Mouse (Mus musculus) heart, adult 2 months (tissue): Measurements from ENCODE around the gene Hoxd8. TPM values are rescaled to one million over a fixed set of nuclear protein-coding genes. Genes with fewer than 3 reads are reported as not detected.

Experiments used
- DNase-seq, 2 experiments: peaks; one replicate each; pipeline ENCODE4 v3.0.0; 2021
- H3K27ac ChIP-seq: fragments of 200-600 bp; 2 replicates; pipeline ENCODE4 v1.8.1; 2022
- H3K27me3 ChIP-seq: fragments of 200-500 bp; 2 replicates; pipeline ENCODE4 v1.6.1; 2012; ENCODE audit warnings: mild to moderate bottlenecking, low read length, inconsistent platforms, mixed read lengths; ENCODE audit not compliant: control insufficient read depth, insufficient read depth
- H3K36me3 ChIP-seq: fragments of 200-500 bp; 2 replicates; pipeline ENCODE4 v1.6.1; 2012; ENCODE audit warnings: low read length, inconsistent platforms; ENCODE audit not compliant: control insufficient read depth, insufficient read depth
- H3K4me1 ChIP-seq: fragments of 200-500 bp; 2 replicates; pipeline ENCODE4 v1.6.1; 2011; ENCODE audit warnings: low read length; ENCODE audit not compliant: control insufficient read depth, insufficient read depth
- H3K4me3 ChIP-seq: fragments of 200-600 bp; 2 replicates; pipeline ENCODE4 v1.8.1; 2022
- H3K79me2 ChIP-seq: fragments of 200-500 bp; replicated peaks from 2 replicates; pipeline ENCODE4 v1.6.1; 2012; ENCODE audit warnings: mild to moderate bottlenecking, inconsistent platforms, low read length, moderate library complexity, mixed read lengths; ENCODE audit not compliant: control insufficient read depth, insufficient read depth
- H3K9ac ChIP-seq: fragments of 200-500 bp; 2 replicates; pipeline ENCODE4 v1.6.1; 2012; ENCODE audit warnings: low read depth, mild to moderate bottlenecking, control low read depth, inconsistent platforms, low read length, mixed read lengths
- CTCF ChIP-seq: fragments of 200-600 bp; IDR thresholded peaks from 2 replicates; pipeline ENCODE4 v1.8.1; 2022; ENCODE audit warnings: antibody characterized with exemption, mild to moderate bottlenecking, moderate library complexity
- EP300 ChIP-seq: fragments of 200-500 bp; IDR thresholded peaks from 2 replicates; pipeline ENCODE4 v1.6.1; 2011; ENCODE audit warnings: low read depth, low read length, control low read depth; ENCODE audit not compliant: insufficient read depth
- POLR2A ChIP-seq: fragments of 200-500 bp; IDR thresholded peaks from 2 replicates; pipeline ENCODE4 v1.6.1; 2011; ENCODE audit warnings: mild to moderate bottlenecking, low read depth, low read length, control low read depth; ENCODE audit not compliant: insufficient read depth
- WGBS: fragments of 180-500 bp; shearing (Covaris S2); methylation state at CpG from one replicate; pipeline ENCODE4 v1.1.7; 2018; 5-methylcytosine and 5-hydroxymethylcytosine counted together
- intact Hi-C: fragments of 180-260 bp; cut with DNase I; formaldehyde crosslinking; loops from one replicate; pipeline ENCODE4 v1.15.1; 2025
- polyA plus RNA-seq: library from polyadenylated mRNA; depleted of rRNA; stranded (reverse); fragments of >200 nt; gene quantifications from 2 replicates; pipeline ENCODE4 v1.2.3, GENCODE M21; 2012
- total RNA-seq, 2 experiments: library from RNA; stranded (reverse); gene quantifications; 2 replicates each; pipeline ENCODE4 v1.2.3; 2021

Hoxd8 gene
- total and polyA plus RNA-seq, 3 experiments = 0.59 to 1.0 (median 0.61) TPM

- peak in 1 of 2 experiments; percentile 53 for DNase-seq
- H3K36me3 ChIP-seq = no peaks in the 10 kb centered on the region
- no peaks in the 10 kb centered on the region for H3K4me1 ChIP-seq
- H3K79me2 ChIP-seq = no peaks in the 10 kb centered on the region
- H3K27ac ChIP-seq = no peak overlapping the region
- 1% methylated on average over 71 of the region's 74 CpGs for WGBS
- TF ChIP-seq CTCF (no peak), POLR2A (no peak), EP300 (no peak)
- H3K4me3 ChIP-seq = peak overlapping the region; percentile 36
- intact Hi-C loops = no loop called here
- peaks cover 24% of the 10 kb centered on the region for H3K27me3 ChIP-seq
- H3K9ac ChIP-seq = no peak overlapping the region
These were observed 35.8 kb upstream of the Hoxd8 start for GRCm38 (mm10) chr2:74668370-74669229.

GRCm38 (mm10) chr2:74669230-74669578, 35.2 kb upstream of the Hoxd8 start:
- TF ChIP-seq EP300 = no peak
- TF ChIP-seq CTCF = no peak
- no peak for TF ChIP-seq POLR2A
- no peak for DNase-seq
- H3K4me3 ChIP-seq = no peak overlapping the region
- H3K79me2 ChIP-seq = no peaks in the 10 kb centered on the region
- no peak overlapping the region for H3K9ac ChIP-seq
- peaks cover 26% of the 10 kb centered on the region for H3K27me3 ChIP-seq
- intact Hi-C loops = no loop called here
- WGBS = 5% methylated on average over 3 of the region's 3 CpGs
- H3K36me3 ChIP-seq = no peaks in the 10 kb centered on the region
- no peaks in the 10 kb centered on the region for H3K4me1 ChIP-seq
- H3K27ac ChIP-seq = no peak overlapping the region

GRCm38 (mm10) chr2:74669650-74670235, 34.7 kb upstream of the Hoxd8 start:
- Histone ChIP-seq H3K4me1 (no peaks in the 10 kb centered on the region), H3K36me3 (no peaks in the 10 kb centered on the region), H3K4me3 (no peak overlapping the region), H3K27me3 (peaks cover 26% of the 10 kb centered on the region), H3K9ac (no peak overlapping the region), H3K79me2 (no peaks in the 10 kb centered on the region), H3K27ac (no peak overlapping the region)
- TF ChIP-seq EP300 (no peak), CTCF (no peak), POLR2A (no peak)
- WGBS = 6% methylated on average over 14 of the region's 14 CpGs
- intact Hi-C loops = loop anchor here (5.0 kb wide), 1 partner anchor 1087 kb away; the partner anchor contains the start of gene Chrna1
- DNase-seq = no peak

GRCm38 (mm10) chr2:74670632-74671188, 33.7 kb upstream of the Hoxd8 start:
- Histone ChIP-seq H3K27me3 (peaks cover 34% of the 10 kb centered on the region), H3K79me2 (no peaks in the 10 kb centered on the region), H3K4me1 (no peaks in the 10 kb centered on the region), H3K4me3 (no peak overlapping the region), H3K27ac (no peak overlapping the region), H3K9ac (no peak overlapping the region), H3K36me3 (no peaks in the 10 kb centered on the region)
- WGBS = 11% methylated on average over 3 of the region's 3 CpGs
- no peak for TF ChIP-seq CTCF
- no peak for TF ChIP-seq EP300
- no peak for TF ChIP-seq POLR2A
- intact Hi-C loops = loop anchor here (5.0 kb wide), 1 partner anchor 1088 kb away; the partner anchor contains the start of gene Chrna1
- no peak for DNase-seq

GRCm38 (mm10) chr2:74671847-74672246, 32.6 kb upstream of the Hoxd8 start:
- no peak overlapping the region for H3K9ac ChIP-seq
- no peak overlapping the region for H3K4me3 ChIP-seq
- H3K27me3 ChIP-seq = peaks cover 33% of the 10 kb centered on the region
- TF ChIP-seq POLR2A (no peak), CTCF (no peak), EP300 (no peak)
- no peak for DNase-seq
- WGBS = 54% methylated on average over 5 of the region's 5 CpGs
- no peaks in the 10 kb centered on the region for H3K36me3 ChIP-seq
- no peak overlapping the region for H3K27ac ChIP-seq
- intact Hi-C loops = loop anchor here (2.0 to 5.0 kb wide), 2 partner anchors 707 to 1090 kb away; partner anchors contain the start of gene Chrna1
- no peaks in the 10 kb centered on the region for H3K79me2 ChIP-seq
- no peaks in the 10 kb centered on the region for H3K4me1 ChIP-seq
